Mouse (Mus musculus): ENCODE results near the gene Dctn1. TPM values are rescaled to one million over a fixed set of nuclear protein-coding genes. Genes with fewer than 3 reads are reported as not detected.
A peak's percentile ranks its signal among the peaks of the same experiment; 100 is the strongest.

Gene Dctn1
- polyA plus RNA-seq, 1 experiment, result 369 TPM

GRCm38 (mm10) chr6:83210495-83210894 lies 44.8 kb downstream of the Dctn1 start:
- DNase-seq (ENCODE audit: extremely low spot score in 1 of 2, low spot score in 1 of 2), result no peak

DNA sequence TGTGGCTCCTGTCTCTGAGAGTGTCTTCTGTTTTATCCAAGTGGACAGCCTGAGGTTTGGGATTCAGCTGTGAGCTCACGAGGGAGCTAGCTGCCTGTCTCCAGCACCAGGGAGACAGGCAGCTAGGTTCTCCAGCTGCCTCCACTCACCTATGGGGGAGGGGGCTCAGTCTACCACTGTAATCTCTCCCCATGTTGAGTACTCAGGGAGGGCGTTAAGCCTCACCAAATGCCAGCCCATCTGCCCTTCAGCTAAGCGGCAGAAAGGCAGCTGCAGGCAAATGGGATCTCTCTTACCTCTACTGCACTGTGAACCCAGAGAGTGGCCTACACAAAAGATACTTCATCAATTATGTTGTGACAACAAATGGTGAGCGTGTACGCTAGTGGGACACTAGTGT lies 45.8 kb downstream of the Dctn1 start:
- DNase-seq (ENCODE audit: extremely low spot score in 1 of 2, low spot score in 1 of 2), result no peak

DNA sequence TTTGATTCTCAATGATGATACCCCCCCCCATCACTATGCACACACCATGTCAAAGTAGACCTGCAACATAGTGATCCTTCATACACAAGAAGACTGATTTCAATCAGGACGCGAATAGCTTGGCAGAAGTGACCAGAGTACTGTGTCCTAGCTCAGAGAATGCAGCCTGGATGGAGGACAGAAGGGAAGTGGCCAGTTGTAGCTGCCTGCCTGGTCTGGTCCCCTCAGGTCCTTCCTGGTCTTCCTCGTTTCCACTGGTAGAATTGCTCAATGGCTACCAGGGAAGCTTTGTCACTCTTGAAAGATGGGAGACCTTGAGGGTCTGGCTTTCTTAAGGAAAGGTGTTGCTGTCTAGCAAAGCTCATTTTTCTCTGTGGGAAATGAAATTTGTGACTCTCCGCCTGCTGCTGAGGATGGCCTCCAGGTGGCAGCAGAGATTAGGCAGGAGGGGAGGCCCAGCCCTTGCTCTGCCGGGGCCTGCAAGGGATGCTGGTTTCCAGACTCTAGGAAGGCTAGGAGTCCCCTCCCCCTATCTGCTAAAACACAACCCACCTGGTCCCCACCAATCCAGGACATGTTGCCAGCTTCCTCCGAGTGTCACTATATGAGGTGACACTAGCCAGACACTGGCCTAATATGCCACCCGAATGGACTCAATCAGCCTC lies 49.4 kb downstream of the Dctn1 start:
- DNase-seq (ENCODE audit: extremely low spot score in 1 of 2, low spot score in 1 of 2), result peak in 1 of 2 experiments; percentile 86

GRCm38 (mm10) chr6:83219814-83220213 lies 54.1 kb downstream of the Dctn1 start, which contains the start of gene Slc4a5:
Slc4a5 (plus strand) TSS chr6:83219828.
- no peak for DNase-seq (ENCODE audit: extremely low spot score in 1 of 2, low spot score in 1 of 2)

DNA sequence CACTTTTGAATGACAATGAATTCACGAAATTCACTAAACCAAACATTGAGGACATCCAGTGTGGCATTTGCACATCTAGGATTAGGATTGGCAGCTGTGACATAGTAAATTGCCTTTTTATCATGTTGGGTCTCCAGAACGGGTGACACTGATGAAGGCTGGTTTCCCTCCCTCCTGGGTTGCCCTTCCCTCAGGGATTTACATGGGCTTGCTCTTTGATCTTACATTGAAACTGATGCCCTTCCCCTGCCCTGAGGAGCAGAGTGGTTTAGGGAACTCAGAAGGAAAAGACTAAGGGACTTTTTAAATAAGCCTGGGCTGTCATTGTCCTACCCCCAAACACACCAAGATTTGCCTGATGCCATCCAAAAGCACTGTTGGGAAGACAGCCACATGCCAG lies 65.8 kb downstream of the Dctn1 start:
- DNase-seq (ENCODE audit: extremely low spot score in 1 of 2, low spot score in 1 of 2), result no peak

DNA sequence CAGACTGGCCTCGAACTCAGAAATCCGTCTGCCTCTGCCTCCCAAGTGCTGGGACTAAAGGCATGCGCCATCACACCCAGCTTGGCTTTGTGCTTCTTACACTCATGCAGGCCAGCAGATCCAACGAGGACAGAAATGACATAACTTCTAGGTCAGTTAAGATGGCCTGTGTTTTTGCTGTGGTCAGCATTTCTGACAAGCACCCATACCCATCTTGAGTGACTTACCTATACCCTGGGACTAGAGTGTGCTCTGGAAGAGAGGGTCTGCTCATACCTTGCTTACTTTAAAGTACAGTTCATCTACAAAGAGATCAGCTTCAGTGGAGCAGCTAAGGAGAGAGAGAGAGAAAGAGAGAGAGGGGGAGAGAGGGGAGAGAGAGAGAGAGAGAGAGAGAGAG lies 67.6 kb downstream of the Dctn1 start:
- no peak for DNase-seq (ENCODE audit: extremely low spot score in 1 of 2, low spot score in 1 of 2)

GRCm38 (mm10) chr6:83234280-83234741 lies 68.6 kb downstream of the Dctn1 start:
- no peak for DNase-seq (ENCODE audit: extremely low spot score in 1 of 2, low spot score in 1 of 2)

DNA sequence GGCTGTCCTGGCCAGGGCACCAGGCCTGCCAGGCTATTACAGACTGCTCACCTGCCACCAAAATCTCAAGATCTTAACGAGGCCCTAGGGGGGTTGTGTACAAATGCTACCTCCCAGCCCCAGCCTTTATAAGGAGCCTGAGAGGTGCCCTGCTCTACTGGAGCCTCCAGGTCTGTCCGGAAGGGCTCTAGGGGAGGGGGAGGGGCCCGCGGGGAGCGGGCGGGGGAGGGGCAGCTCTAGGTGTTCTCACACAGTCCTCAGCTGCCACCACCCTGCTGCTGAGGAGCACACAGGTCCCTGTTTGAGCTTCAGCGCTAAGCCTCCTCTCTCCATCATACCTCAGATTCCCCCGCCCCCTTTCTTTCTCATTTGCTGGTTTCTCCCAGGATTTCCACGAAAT lies 71.4 kb downstream of the Dctn1 start:
- DNase-seq (ENCODE audit: extremely low spot score in 1 of 2, low spot score in 1 of 2), result no peak

DNA sequence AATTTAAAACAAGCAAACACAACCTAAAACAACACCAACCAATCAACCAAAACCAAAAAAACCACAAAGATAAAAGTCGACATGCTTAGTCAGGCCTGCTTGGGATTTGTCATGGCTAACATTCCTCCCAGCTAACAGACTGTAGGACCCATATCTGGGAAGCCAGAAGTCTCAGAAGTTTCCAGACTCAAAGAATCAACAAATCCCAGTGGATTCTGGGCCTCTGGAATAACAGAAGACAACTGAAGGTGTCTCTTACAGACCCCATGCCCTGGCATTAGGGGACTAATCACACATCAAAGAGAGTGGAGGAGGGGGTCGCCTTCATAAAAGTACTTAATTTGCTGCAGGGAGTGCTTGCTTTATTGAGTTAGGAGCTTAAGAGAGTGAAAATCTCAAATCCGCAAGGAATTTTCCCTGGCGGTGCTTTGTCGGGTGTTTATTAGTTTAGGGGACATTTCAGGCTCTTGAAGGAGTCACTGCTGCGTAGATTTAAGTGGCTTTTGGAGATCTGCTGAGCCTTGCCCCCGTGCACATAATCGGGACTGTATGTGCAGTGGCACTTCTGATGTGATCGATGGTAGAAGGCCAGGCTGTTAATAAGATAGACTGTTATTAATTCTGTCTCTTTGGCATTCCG lies 78.8 kb downstream of the Dctn1 start:
- no peak for DNase-seq (ENCODE audit: extremely low spot score in 1 of 2, low spot score in 1 of 2)

GRCm38 (mm10) chr6:83245134-83245533 lies 79.4 kb downstream of the Dctn1 start:
- DNase-seq (ENCODE audit: extremely low spot score in 1 of 2, low spot score in 1 of 2), result peak; percentile 14 to 68

GRCm38 (mm10) chr6:83245997-83246396 lies 80.3 kb downstream of the Dctn1 start:
- DNase-seq (ENCODE audit: extremely low spot score in 1 of 2, low spot score in 1 of 2), result no peak

DNA sequence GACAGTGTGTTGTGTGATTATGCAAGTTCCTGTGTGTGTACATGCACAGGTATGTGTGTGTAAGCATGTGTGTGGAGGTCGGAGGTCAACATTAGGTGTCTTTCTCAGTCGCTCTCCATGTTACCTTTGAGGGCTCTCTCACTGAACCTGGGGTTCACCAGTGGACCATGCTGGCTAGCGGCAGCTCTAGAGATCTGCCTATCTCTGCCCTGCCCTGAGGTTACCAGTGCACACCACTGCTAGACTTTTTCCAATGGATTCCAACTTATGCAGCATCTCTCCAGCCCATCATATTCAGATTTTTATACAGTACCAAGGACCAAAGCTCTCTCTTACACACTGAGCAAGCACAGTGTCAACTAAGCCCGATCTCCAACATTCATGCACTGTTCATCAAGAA lies 81.0 kb downstream of the Dctn1 start:
- DNase-seq (ENCODE audit: extremely low spot score in 1 of 2, low spot score in 1 of 2), result no peak

- no peak for DNase-seq (ENCODE audit: extremely low spot score in 1 of 2, low spot score in 1 of 2)
Measured at GRCm38 (mm10) chr6:83247153-83247552, 81.4 kb downstream of the Dctn1 start.

Other genes with a start within 250 kb of the Dctn1 start
- gene Sema4f, start 226.2 kb upstream of the Dctn1 start, polyA plus RNA-seq (2012; rRNA removed), result 24.6 and 27.5 TPM in 2 replicates
- 0.12 TPM in 1 of 2 replicates, not detected in the other for gene M1ap, start 219.0 kb upstream of the Dctn1 start, polyA plus RNA-seq (2012; rRNA removed)
- gene Dok1, start 132.4 kb upstream of the Dctn1 start, polyA plus RNA-seq (2012; rRNA removed), result 1.7 and 2.4 TPM in 2 replicates
- 6.4 and 6.6 TPM in 2 replicates for gene Loxl3, start 131.7 kb upstream of the Dctn1 start, polyA plus RNA-seq (2012; rRNA removed)
- gene Aup1, start 111.4 kb upstream of the Dctn1 start, polyA plus RNA-seq (2012; rRNA removed), result 220 and 253 TPM in 2 replicates
- 58.8 and 63.7 TPM in 2 replicates for gene Htra2, start 110.6 kb upstream of the Dctn1 start, polyA plus RNA-seq (2012; rRNA removed)
- 0.76 and 0.97 TPM in 2 replicates for gene Dqx1, start 108.1 kb upstream of the Dctn1 start, polyA plus RNA-seq (2012; rRNA removed)
- not detected in 2 replicates for gene Tlx2, start 95.6 kb upstream of the Dctn1 start, polyA plus RNA-seq (2012; rRNA removed)
- gene Pcgf1, start 88.1 kb upstream of the Dctn1 start, polyA plus RNA-seq (2012; rRNA removed), result 40.1 and 40.5 TPM in 2 replicates
- gene Lbx2, start 79.6 kb upstream of the Dctn1 start, polyA plus RNA-seq (2012; rRNA removed), result 0.36 and 0.66 TPM in 2 replicates
- gene Ccdc142, start 64.3 kb upstream of the Dctn1 start, polyA plus RNA-seq (2012; rRNA removed), result 6.3 and 11.1 TPM in 2 replicates
- 8.5 and 11.2 TPM in 2 replicates for gene Gm42688, start 64.3 kb upstream of the Dctn1 start, polyA plus RNA-seq (2012; rRNA removed)
- 96.4 and 109 TPM in 2 replicates for gene Mrpl53, start 56.9 kb upstream of the Dctn1 start, polyA plus RNA-seq (2012; rRNA removed)
- 30.6 and 31.6 TPM in 2 replicates for gene Mogs, start 50.4 kb upstream of the Dctn1 start, polyA plus RNA-seq (2012; rRNA removed)
- 95.9 and 107 TPM in 2 replicates for gene Wbp1, start 44.4 kb upstream of the Dctn1 start, polyA plus RNA-seq (2012; rRNA removed)
- gene Ino80b, start 40.5 kb upstream of the Dctn1 start, polyA plus RNA-seq (2012; rRNA removed), result 24.6 and 31.4 TPM in 2 replicates
- gene Rtkn, start 30.5 kb upstream of the Dctn1 start, polyA plus RNA-seq (2012; rRNA removed), result 101 and 119 TPM in 2 replicates
- 26.6 and 27.7 TPM in 2 replicates for gene Wdr54, start 9.5 kb upstream of the Dctn1 start, polyA plus RNA-seq (2012; rRNA removed)
- 28.6 TPM in 2 replicates for gene 1700003E16Rik, start 9.5 kb upstream of the Dctn1 start, polyA plus RNA-seq (2012; rRNA removed)
- 0.04 and 0.21 TPM in 2 replicates for gene Slc4a5, start 53.9 kb downstream of the Dctn1 start, polyA plus RNA-seq (2012; rRNA removed)
- gene Mthfd2, start 160.0 kb downstream of the Dctn1 start, polyA plus RNA-seq (2012; rRNA removed), result 6.3 and 6.9 TPM in 2 replicates
- 16.3 and 19.2 TPM in 2 replicates for gene Mob1a, start 160.1 kb downstream of the Dctn1 start, polyA plus RNA-seq (2012; rRNA removed)
- gene Bola3, start 183.2 kb downstream of the Dctn1 start, polyA plus RNA-seq (2012; rRNA removed), result 41.8 and 73.9 TPM in 2 replicates

All from frontal cortex, adult 2 months (tissue).